Mouse (Mus musculus): ENCODE results near the gene Rnls.

- TF ChIP-seq POLR2A (IDR thresholded peaks at IDR 0.05; ENCODE audit: borderline replicate concordance, extremely low read depth, low read depth, low read length) (no peak), CTCF (IDR thresholded peaks at IDR 0.05; ENCODE audit: insufficient read depth, low read length) (no peak)
Observed at GRCm38 (mm10) chr19:33225002-33225376, 167.1 kb downstream of the Rnls start.

All from lung, adult 2 months (tissue).